Mouse (Mus musculus) megakaryocyte progenitor cell, adult 5-6 weeks (primary cell): ENCODE measurements around the gene Tcp11l2. TPM values are rescaled to one million over a fixed set of nuclear protein-coding genes. Genes with fewer than 3 reads are reported as not detected.

ENCODE experiments used
- ATAC-seq: replicated peaks from 2 replicates; pipeline ENCODE4 v1.8.0; 2016; ENCODE audit warnings: mild to moderate bottlenecking, moderate TSS enrichment, inconsistent platforms; ENCODE audit not compliant: poor library complexity
- total RNA-seq, 2 experiments: library from RNA; stranded (forward) in 1 of 2; stranded (reverse) in 1 of 2; fragments of 157-497, 149-512 nt in 1 of 2; fragments of 200-1000 nt in 1 of 2; gene quantifications; 2 replicates each; pipeline versions ENCODE4 v1.2.3 to v1.2.4; 2015 to 2017

Gene Tcp11l2
- total RNA-seq (2015) (12.4 and 14.6 TPM in 2 replicates), total RNA-seq (2017) (7.0 and 10.1 TPM in 2 replicates)

DNA sequence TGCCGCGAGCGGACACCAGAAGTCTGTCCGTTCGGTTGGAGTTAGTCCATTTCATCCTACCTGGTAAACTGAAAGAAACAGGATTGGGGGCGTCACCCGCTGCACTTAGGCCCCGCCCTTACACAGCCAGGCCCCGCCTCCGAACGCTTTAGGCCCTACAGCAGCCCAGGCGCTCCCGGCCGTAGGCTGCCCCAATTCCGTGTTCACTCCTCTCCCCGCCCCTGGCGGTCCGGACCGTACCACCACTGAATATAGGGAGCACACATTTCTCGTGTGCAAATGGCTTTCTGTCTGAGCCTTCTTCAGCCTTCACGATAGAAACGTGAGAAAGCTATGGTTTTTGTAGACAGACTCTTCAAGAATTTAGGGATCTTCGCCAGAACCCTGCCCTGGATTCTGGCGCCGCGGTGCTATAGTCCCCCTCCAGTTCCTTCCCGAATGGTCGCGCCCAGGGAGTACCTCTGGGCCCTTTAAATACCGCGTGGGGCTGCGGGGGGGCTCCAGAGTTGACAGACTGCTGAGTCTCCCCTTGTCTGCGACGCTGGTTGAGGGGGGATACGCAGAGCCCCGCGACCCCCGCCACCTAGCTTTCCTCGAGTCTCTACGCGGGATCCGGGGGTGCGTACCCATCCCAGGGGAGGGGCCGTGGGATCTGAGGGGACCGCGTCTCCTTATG lies at the start of gene Tcp11l2:
TSS of gene Tcp11l2 (plus strand) at position 232 of the 676 bp plus-strand sequence.
- ATAC-seq, result peak; percentile 81

DNA sequence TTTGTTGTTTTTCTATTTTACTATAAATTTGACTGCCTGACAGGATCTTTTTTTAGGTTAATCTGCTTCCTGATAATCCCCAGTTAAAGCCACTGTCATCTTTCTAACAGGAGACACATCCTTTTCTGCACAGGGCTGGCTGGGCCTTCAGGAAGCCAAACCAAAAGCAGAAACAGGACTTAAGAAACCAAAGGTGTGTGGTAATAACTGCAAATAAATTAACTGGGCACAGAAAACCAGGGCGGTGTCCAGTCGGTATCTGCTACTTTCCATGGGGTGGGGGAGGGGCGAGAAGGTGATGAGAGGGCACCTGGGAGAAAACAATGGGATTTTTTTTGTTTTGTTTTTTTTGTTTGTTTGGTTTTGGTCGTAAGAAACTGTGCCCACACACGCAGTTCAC lies 49.4 kb upstream of the Tcp11l2 start:
- ATAC-seq, result peak; percentile 53

DNA sequence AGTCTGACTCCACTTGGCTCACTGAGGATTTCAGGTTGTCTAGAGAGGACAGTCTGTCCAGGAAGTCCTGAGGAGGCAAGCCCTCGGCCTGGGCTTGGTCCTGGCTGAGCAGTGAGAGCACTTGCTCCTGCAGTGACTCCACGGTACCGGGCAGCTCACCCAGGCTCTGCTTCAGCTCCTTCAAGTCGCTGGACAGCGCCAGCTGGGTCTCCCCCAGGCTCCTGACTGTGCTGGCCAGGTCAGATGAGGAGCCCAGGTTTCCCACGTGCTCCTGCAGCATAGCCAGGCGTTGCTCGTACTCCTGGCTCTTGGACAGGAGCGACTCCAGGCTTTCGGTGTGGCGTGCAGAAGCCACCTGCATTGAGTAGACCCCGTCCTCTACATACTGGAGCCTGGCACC lies 48.8 kb upstream of the Tcp11l2 start:
- ATAC-seq, result no peak

DNA sequence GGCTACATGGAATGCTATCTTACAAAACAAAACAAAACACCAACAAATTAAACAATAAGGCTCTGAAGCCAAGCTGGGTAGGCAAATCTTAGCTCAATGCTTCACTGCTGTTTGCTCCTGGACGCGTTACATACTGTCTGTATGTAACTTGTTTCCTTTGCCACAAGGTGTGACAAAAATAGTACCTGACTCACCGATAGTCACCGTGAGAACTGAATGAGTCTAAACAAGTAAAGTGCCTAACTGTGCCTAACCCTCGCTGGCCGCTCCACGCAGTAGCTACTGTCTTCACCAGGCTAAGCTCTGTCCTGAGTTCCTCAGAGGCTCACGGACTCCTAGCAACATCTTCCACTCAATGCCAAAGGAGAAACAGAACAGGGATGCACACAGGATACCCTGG lies 46.0 kb upstream of the Tcp11l2 start:
- ATAC-seq, result no peak

DNA sequence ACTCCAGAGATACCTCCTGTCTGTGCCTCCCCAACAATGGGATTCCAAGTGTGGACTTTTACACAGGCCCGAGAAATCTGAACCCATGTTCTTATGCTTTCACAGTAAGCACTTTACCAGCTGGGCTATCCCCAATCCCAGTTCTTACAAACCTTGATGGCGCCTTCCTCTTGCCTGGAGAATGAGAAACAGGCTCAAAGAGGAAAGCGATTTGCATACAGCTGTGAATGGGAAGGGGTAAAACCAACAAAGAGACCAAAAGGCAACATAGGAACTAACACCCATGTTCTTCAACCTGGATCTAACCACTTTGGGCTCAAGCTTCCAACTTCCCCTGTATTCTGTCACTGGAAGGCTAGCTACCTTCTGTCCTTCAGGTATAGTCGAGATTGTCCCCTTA lies 44.9 kb upstream of the Tcp11l2 start:
- ATAC-seq, result no peak

DNA sequence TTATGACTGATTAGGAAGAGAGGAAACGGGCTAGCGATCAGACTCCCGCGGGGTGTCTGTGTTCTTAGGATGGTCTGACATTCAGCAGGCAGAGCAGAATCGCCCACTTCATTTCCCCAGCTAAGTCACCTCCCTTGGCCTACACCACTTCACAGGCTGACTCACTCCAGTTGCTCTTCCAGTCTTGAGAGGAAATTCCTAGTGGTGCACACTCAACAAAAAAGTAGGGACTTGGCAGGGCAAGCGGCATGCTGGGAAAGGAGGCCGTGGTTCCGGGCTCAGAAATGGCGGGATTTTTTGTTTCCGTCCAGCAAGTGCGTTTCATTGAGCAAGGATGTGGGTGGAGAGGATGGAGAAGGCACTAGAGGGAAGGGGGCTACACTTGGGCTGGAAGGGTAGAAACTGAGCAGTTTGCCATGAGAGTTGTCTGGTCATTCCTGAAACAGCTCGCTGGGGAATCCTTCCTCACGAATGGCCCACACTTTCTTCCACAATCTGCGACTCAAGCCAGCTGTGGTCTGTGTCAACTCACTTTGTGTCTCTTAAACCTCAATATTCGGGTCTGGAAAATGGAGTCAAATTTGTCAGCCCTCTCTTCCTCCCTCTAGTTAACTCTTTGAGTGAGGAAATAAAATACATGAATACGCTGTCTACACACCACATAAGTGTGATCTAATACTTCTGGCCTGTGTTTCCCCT lies 44.1 kb upstream of the Tcp11l2 start:
- no peak for ATAC-seq

DNA sequence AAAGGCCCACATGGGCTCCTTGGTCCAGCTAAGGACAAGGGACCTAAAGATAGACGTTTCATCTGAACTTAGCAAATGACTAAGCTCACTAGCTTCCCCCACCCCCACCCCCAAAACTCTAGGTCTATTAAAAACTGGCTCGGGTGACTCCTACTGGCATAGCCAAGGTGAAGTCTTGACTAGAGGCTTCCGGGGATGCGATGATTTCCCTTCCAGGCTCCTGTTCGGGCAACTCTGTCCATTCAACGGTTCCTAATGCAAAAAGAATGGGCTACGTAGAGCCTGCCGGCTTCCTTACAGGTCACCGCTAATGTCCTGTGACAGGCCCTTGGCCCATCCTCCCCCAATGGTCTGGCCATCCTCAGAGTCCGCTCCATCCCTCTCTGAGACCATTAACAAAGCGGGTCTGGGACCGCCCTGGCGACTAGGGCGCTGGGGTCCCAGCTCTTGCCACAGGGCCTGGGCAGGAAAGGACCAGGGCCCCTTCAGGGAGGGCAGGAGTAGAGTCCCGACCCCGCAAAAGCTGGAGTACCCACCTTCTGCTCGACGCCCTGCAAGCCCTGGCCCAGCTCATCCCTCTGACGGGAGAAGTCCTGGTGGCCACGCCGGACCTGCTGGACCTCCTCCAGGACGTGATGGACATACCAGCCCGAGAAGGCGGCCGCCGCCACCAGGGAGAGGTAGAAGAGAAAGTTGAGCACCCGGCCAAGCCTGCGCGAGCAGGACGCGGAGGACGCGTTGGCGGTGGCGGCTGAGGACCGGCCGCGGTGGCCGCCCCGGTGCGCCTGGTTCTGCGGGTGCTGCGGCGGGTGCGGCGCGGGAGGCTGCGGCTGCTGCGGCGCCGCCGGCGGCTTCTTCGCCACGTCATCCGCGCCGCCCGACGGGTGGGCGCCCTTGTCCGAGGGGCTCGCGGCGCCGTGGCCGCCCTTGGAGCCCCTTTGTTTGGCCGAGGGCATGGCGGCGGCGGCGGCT lies 43.2 kb upstream of the Tcp11l2 start:
- ATAC-seq, result no peak

DNA sequence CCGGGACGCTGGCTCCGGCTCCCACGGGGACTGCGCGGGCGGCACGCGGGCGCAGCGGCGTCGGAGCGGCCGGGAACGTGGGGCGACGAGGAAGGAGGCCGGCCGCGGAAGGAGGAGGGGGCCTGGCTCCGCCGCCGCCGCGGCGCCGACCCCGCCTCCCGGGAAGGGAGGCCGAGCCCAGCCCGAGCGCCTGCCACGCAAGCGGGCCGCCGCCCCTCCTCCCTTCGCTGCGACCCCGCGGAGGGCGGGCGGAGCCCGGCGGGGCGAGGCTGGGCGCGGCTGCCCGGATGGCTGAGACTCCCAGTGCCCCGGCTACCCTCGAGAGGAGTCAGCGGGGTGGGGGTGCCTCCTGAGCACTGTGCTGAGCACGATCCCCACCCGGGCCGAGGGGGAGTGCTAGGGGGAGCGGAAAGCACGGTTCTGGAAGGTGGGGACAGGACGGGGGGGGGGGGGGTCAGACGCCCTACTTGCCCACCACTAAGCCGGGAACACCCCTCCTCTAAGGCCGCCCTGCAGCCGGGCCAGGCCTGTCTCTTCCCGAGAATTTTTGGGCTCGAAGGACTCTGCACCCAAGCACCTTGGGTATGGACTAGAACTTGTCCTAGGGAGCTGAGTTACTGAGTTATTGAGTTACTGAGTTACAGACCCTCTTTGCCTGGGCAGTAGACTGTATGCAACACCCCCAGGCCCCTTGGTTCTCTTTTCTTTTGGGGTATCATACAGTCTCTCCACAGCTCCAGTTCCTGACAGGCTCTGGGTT lies 42.3 kb upstream of the Tcp11l2 start, which contains the start of gene Ckap4:
TSS of gene Ckap4 (minus strand) at position 151 of the 760 bp plus-strand sequence.
- ATAC-seq, result peak; percentile 47

DNA sequence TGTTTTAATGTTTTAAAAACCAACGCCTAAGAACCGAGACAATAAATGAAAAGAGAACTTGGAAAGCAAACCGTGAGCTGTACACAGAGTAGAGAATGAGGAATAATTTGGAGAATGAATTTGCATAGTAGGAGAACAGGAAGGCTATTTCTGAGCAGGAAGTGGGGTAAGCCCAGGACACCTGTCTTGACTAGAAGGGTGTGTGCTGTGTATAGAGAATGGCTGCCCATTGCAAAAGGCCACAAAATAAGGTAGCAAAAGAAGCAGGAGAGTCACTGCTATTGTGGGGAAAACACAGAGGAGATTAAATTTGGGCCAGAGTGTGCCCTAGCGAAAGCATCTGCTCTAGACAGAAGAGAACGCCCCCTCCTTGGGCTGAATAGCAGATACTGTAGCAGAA lies 41.0 kb upstream of the Tcp11l2 start:
- ATAC-seq, result 0 out of 2 replicates have a peak, but pooled peaks have one; percentile 11

DNA sequence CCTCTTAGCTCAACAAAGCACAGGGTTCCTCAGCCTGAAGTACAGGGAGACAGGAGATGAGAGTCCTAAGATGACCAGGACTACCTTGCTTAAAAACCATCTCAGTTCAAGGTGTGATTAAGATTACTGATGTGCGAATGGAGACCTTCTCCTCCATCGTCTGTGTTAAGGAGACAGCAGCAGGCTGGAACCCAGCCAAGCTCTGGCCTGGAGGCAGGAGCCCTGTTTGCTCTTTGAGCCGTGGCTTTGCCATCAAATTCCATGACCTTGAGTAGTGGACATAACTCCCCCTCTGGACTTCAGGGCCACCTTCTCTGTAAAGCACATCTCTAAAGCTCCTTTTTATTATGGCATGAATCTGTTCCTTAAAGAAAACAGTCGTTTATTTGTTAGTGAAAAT lies 40.6 kb upstream of the Tcp11l2 start:
- ATAC-seq, result no peak

DNA sequence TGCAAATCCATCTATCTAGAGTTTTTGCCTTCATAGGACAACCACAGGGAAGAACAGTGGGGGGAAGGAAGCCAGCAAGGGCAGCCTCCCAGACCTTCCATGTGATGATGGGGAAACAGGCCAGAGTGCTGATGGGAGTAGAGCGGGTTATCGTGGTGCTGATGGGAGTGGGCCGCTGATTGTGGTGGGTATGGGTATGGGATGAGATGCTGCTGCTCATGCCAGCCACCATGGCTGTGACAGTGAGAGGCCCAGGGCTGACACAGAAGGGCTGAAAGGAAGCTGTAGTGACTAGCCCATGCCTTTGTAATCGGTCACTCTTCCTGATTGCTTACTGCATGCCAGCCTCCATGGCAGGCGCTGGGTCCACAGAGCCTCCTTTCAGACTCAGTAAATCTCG lies 36.8 kb upstream of the Tcp11l2 start:
- no peak for ATAC-seq

DNA sequence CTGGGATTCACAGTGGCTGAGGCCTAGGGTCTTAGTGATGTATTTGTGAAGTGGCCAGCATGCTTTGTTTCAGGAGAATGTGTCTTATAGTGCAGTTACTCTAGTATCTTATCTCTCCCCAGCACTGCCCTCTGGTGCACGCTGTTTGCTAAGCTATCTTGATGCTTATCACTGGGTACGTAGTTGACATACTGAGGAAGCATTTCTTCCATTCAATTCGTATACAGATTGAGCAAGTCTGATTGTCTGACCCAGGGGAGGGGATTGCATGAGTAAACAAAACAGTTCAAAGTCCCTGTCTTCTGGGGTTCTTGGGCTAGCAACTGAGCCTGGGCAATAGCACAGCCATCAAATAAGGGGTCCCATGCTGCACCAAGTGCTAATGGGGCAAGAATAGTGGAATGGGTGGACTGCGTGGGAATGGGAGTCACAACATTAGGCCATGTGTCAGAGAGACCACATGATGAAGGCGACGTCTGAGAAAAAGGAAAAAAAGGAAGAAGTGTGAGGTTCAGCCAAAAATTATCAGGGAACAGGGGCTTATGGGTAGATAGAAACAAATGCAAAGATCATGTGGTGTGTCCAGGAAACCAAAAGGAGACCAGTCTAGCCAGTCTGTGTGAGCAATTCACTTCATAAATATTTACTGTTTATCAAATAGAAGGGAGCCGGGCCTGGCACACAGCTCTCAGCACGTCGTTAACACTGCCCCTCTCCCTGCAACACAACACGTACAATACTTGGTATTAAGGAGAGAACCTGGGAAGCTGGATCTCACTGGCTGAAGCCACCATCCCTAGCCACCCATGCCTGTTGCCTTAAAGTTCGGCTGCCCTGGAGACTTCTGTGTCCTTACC lies 33.4 kb upstream of the Tcp11l2 start:
- peak; percentile 82 for ATAC-seq

DNA sequence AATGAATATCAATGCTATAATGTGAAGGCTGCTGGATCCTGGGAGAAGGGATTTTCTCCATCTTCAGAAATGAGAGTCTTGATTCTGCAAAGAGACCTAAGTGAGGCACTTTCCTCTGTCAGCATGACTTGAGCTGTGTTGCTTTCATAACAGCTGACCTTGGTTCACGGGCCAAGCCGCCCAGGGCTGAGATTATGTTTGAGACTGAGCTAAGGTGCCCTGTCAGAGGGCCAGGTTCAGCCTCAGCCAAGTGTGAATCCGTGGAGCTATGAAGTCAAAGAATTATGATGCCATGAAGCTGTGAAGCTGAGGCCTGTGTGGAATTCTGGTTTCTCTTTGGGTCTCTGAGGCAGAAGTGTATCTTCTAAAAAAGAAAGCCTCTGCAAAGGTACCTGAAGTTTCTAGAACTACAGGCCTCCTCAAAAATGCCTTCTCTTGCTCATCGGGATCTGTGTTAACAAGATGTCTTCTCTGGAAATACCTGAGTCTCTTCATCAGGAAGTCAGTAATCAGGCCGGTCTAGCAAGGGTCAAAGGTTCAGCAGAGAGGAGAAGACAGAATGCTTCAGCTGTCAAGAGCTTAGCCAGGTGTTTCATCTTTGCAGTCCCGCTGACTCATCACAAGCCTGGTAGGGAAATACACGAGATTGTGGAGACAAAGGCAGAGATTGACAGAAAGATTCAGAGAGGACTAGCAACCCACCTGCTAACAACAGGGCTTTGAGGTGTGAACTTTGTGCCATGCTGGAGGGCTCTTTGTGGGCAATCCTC lies 31.4 kb upstream of the Tcp11l2 start:
- no peak for ATAC-seq

DNA sequence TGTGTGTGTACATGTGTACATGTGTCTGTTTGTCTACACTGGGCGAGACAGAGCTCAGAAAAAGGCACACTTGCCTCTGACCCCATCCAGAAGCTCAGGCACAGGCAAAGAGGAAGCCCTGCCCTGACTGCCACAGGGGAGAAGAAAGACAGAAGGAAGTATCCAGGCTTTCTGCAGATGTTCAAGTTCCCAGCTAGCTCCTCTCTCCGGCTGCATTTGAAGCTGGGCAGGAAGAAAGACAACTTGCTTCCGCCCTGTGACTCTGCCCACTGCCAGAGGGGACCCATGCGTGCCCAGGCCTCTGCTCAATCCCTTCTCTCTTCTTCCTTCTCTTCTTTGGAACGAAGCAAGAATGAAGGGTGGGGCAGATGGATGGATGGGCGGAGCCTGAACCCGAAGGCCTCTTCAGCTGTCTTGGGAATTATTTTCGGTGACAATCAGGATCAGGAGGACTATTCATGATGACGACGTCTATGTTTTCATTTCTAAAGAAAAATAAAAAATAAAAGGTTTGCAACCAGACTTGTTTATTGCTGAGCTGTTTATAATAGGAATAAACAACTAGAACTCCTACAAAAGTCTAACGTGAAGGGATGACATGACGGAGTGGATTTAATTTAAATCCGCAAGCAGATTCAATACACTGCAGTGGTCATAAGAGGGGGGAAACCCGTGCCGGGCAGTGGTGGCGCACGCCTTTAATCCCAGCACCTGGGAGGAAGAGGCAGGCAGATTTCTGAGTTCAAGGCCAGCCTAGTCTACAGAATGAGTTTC lies 27.1 kb upstream of the Tcp11l2 start:
- ATAC-seq, result peak; percentile 74

DNA sequence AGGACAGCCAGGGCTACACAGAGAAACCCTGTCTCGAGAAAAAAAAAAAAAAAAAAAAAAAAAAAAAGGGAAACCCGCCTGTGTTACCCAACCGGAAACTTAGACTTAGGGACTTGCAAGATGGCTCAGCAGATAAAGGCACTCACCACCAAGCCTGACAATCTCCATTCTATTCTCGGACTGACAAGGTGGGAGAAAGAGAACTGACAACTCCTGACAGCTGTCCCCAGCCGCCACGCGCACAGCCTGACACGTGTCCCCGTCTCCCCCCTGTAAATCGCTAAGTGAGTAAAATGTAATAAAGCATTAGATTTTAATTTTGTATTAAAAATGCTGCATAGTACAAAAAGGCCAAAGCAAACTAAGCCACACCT lies 26.5 kb upstream of the Tcp11l2 start:
- peak; percentile 85 for ATAC-seq

DNA sequence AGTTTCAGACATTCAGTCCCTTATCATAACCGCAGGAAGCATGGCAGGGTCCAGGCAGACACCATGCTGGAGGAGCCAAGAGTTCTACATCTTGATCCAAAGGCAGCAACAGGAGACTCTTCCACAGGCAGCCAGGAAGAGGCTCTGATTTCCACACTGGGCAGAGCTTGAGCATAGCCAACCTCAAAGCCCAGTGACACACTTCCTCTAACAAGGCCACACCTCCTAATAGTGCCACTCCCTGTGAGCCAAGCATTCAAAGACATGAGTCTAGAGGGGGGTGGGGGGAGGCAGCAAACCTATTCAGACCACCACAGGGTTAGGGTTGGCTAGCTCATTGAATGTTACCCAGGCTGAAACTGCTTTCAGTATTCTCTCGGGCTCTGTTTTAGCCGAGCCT lies 24.6 kb upstream of the Tcp11l2 start:
- ATAC-seq, result no peak; the same call in 1 of the 2 replicates

DNA sequence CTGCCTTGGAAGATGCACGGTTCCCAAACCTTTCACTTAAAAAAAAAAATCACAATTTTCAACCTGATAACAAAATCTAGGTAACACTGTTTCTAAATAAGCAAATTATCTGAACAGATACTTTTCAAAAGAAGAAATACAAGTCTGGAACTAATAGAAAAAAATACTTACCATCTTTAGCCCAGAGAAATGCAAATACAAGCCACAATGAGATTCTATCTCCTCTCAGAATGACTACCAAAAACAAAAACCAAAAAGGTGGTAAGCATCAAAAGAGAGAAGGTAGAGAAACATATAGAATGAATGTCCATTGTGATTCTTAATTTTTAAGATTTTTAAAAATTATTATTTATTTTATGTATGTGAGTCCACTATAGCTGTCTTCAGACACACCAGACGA lies 23.9 kb upstream of the Tcp11l2 start:
- ATAC-seq, result no peak
